Mouse (Mus musculus) adipocyte (in vitro differentiated cells): ENCODE measurements around the gene Mlst8.
A peak's percentile ranks its signal among the peaks of the same experiment; 100 is the strongest.

Experiments used
- DNase-seq: peaks from one replicate; pipeline ENCODE4 v3.0.0-alpha.2; 2016; ENCODE audit warnings: low spot score

Mlst8 gene

GRCm38 (mm10) chr17:24488662-24489264 lies 9.9 kb upstream of the Mlst8 start:
- DNase-seq: no peak

GRCm38 (mm10) chr17:24488186-24488661 lies 9.3 kb upstream of the Mlst8 start, which contains the start of gene Caskin1:
Gene Caskin1, plus strand, starts transcription at chr17:24488601.
- no peak for DNase-seq

GRCm38 (mm10) chr17:24485090-24485860 lies 6.4 kb upstream of the Mlst8 start:
- no peak for DNase-seq

GRCm38 (mm10) chr17:24483495-24483894 lies 4.6 kb upstream of the Mlst8 start:
- DNase-seq: no peak

- peak; percentile 38 for DNase-seq
Observed at GRCm38 (mm10) chr17:24481027-24481815, 2.3 kb upstream of the Mlst8 start.

GRCm38 (mm10) chr17:24480201-24480826 lies 1.4 kb upstream of the Mlst8 start:
- DNase-seq: peak; percentile 50

- DNase-seq: no peak
Observed at GRCm38 (mm10) chr17:24479431-24479830, 553 bp upstream of the Mlst8 start.

GRCm38 (mm10) chr17:24477985-24478600 lies 785 bp downstream of the Mlst8 start:
- DNase-seq: peak; percentile 36

GRCm38 (mm10) chr17:24477053-24477984 lies 1.6 kb downstream of the Mlst8 start:
- DNase-seq: no peak

GRCm38 (mm10) chr17:24476022-24476776 lies 2.7 kb downstream of the Mlst8 start:
- no peak for DNase-seq

GRCm38 (mm10) chr17:24475586-24475985 lies 3.3 kb downstream of the Mlst8 start:
- no peak for DNase-seq

GRCm38 (mm10) chr17:24474557-24474956 lies 4.3 kb downstream of the Mlst8 start:
- DNase-seq: no peak

- no peak for DNase-seq
Observed at GRCm38 (mm10) chr17:24473612-24474275, 5.1 kb downstream of the Mlst8 start, which contains the start of gene Bricd5. Gene Bricd5, plus strand, starts transcription at chr17:24473884.

GRCm38 (mm10) chr17:24472512-24472911 lies 6.4 kb downstream of the Mlst8 start:
- peak; percentile 90 for DNase-seq

- no peak for DNase-seq
Observed at GRCm38 (mm10) chr17:24470701-24471527, 8.0 kb downstream of the Mlst8 start.

GRCm38 (mm10) chr17:24469910-24470602 lies 8.8 kb downstream of the Mlst8 start, which contains the start of the genes E4f1 and Pgp:
Gene E4f1, minus strand, starts transcription at chr17:24470313.
Gene Pgp, plus strand, starts transcription at chr17:24470392.
- DNase-seq: peak; percentile 99

- DNase-seq: no peak
Observed at GRCm38 (mm10) chr17:24469336-24469909, 9.5 kb downstream of the Mlst8 start.
